Mouse (Mus musculus): ENCODE measurements around the gene Gnat1. TPM values are rescaled to one million over a fixed set of nuclear protein-coding genes. Genes with fewer than 3 reads are reported as not detected.

The Gnat1 gene
- polyA plus RNA-seq, 1 experiment from 2014 or later, result 0.30 TPM

GRCm38 (mm10) chr9:107658096-107658495 lies 21.4 kb downstream of the Gnat1 start:
- Histone ChIP-seq H3K9me3 (ENCODE audit: low read length) (no peaks in the 10 kb centered on the region), H3K4me3 (ENCODE audit: low read depth, low read length) (no peak overlapping the region), H3K36me3 (ENCODE audit: insufficient read depth, low read length) (no peaks in the 10 kb centered on the region), H3K27ac (ENCODE audit: low read length) (no peak overlapping the region), H3K27me3 (replicated peaks; ENCODE audit: insufficient read depth, low read length) (no peaks in the 10 kb centered on the region), H3K4me1 (ENCODE audit: insufficient read depth, low read depth, low read length) (no peaks in the 10 kb centered on the region), H3K4me2 (replicated peaks; ENCODE audit: low read depth, low read length) (no peak overlapping the region), H3K9ac (replicated peaks; ENCODE audit: low read depth) (no peak overlapping the region)
- TF ChIP-seq EP300 (IDR thresholded peaks at IDR 0.05) (no peak), CTCF (IDR thresholded peaks at IDR 0.05) (no peak)
- ATAC-seq (no peak), DNase-seq (ENCODE audit: low spot score) (no peak)
- WGBS, result 83% methylated on average over 6 of the region's 6 CpGs

DNA sequence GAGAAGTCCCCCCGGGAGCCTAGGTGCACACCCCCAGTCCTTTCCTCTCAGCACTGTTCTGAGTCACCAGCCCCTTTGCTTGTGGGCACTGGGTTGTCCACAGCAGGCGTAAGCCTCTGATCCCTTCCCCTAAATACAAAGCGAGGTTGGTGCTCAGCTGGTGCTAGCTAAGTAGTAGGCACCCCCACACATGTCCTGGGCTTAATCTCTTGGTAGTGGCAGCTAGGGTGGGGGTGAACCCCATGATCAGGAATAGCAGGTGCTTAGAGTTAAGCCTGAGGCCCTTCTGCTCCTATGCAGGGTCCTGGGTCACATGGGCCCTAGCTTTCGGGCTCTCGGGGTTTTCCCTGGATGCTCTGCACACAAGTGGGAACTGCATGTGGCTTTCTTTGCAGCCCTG lies 22.4 kb downstream of the Gnat1 start:
- ATAC-seq, result no peak

DNA sequence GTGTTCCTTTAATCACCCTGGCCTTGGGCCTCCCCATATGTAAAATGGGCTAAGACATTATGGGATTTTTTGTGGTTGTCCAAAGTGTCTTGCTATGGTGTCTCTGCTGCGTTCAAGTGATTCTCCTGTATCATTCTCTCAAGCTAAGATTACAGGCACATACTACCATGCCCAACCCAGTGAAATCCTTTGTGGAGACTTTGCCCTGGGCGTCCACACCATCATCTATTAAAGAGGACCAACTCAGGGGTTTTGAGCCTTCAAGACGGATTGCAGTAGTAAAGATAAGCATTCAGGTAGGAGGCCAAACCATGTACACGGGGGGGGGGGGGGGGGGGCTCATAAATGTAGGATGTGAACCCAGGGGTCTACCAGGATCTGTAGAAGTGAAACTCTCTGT lies 24.9 kb downstream of the Gnat1 start:
- H3K4me2 ChIP-seq (replicated peaks; ENCODE audit: low read depth, low read length), result no peak overlapping the region
- H3K9ac ChIP-seq (replicated peaks; ENCODE audit: low read depth), result no peak overlapping the region
- TF ChIP-seq EP300 (IDR thresholded peaks at IDR 0.05) (no peak), CTCF (IDR thresholded peaks at IDR 0.05) (no peak)
- no peaks in the 10 kb centered on the region for H3K27me3 ChIP-seq (replicated peaks; ENCODE audit: insufficient read depth, low read length)
- H3K4me1 ChIP-seq (ENCODE audit: insufficient read depth, low read depth, low read length), result no peaks in the 10 kb centered on the region
- H3K27ac ChIP-seq (ENCODE audit: low read length), result no peak overlapping the region
- no peaks in the 10 kb centered on the region for H3K36me3 ChIP-seq (ENCODE audit: insufficient read depth, low read length)
- ATAC-seq (no peak), DNase-seq (ENCODE audit: low spot score) (no peak)
- no peaks in the 10 kb centered on the region for H3K9me3 ChIP-seq (ENCODE audit: low read length)
- WGBS, result 87% methylated on average over 3 of the region's 4 CpGs
- H3K4me3 ChIP-seq (ENCODE audit: low read depth, low read length), result no peak overlapping the region

More for the DNA sequence above, 22.4 kb downstream of the Gnat1 start:
- H3K9me3 ChIP-seq (ENCODE audit: low read length), result no peaks in the 10 kb centered on the region
- H3K9ac ChIP-seq (replicated peaks; ENCODE audit: low read depth), result no peak overlapping the region
- 93% methylated on average over 5 of the region's 5 CpGs for WGBS
- H3K27me3 ChIP-seq (replicated peaks; ENCODE audit: insufficient read depth, low read length), result no peaks in the 10 kb centered on the region
- H3K4me3 ChIP-seq (ENCODE audit: low read depth, low read length), result no peak overlapping the region
- H3K4me2 ChIP-seq (replicated peaks; ENCODE audit: low read depth, low read length), result no peak overlapping the region
- DNase-seq (ENCODE audit: low spot score), result no peak
- no peak overlapping the region for H3K27ac ChIP-seq (ENCODE audit: low read length)
- no peak for TF ChIP-seq EP300 (IDR thresholded peaks at IDR 0.05)
- no peak for TF ChIP-seq CTCF (IDR thresholded peaks at IDR 0.05)
- H3K36me3 ChIP-seq (ENCODE audit: insufficient read depth, low read length), result no peaks in the 10 kb centered on the region
- no peaks in the 10 kb centered on the region for H3K4me1 ChIP-seq (ENCODE audit: insufficient read depth, low read depth, low read length)

- H3K27me3 ChIP-seq (replicated peaks; ENCODE audit: insufficient read depth, low read length), result no peaks in the 10 kb centered on the region
- TF ChIP-seq EP300 (IDR thresholded peaks at IDR 0.05), result no peak
- no peak for TF ChIP-seq CTCF (IDR thresholded peaks at IDR 0.05)
- no peak overlapping the region for H3K27ac ChIP-seq (ENCODE audit: low read length)
- H3K9ac ChIP-seq (replicated peaks; ENCODE audit: low read depth), result no peak overlapping the region
- H3K4me1 ChIP-seq (ENCODE audit: insufficient read depth, low read depth, low read length), result no peaks in the 10 kb centered on the region
- H3K4me2 ChIP-seq (replicated peaks; ENCODE audit: low read depth, low read length), result no peak overlapping the region
- 58% methylated on average over 2 of the region's 2 CpGs for WGBS
- ATAC-seq, result no peak
- H3K36me3 ChIP-seq (ENCODE audit: insufficient read depth, low read length), result no peaks in the 10 kb centered on the region
- no peak overlapping the region for H3K4me3 ChIP-seq (ENCODE audit: low read depth, low read length)
- no peak for DNase-seq (ENCODE audit: low spot score)
- H3K9me3 ChIP-seq (ENCODE audit: low read length), result no peaks in the 10 kb centered on the region
Measured at GRCm38 (mm10) chr9:107653474-107653873, 26.0 kb downstream of the Gnat1 start.

DNA sequence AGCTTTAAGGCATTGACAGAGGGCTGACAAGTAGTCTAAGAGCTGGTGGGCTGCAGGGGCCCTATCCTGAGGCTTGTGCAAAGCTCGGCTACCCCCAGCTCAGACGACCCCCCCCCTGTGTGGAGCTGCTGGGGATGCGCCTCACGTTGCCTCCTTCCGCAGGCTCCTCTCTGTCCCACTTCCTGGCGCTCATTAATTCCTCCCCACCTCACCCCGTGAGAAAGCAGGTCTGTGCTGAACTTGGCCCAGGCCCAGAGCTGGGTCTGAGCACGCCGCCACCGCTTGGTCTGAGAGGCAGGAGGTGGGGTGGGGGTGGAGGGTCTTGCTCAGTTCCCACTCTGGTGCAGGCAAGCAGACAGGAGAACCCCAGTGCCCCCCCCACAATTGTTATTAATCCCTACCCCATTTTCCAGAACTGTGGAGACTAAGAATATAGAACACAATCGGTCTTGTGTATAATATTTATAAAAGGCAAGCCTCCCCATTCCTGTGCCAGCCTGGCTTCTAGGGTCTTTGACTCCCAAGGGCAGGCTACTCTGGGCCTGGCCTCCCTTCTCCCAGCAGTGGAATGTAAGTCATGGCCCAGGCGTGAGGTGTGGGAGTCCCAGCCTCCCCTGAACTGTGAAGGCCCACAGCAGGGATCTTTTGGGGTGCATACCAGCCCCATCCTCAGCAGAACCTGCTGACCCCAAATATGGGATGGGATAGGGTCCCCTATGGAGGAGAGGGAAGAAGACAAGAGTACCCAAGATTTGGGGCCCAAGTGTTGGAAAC lies 28.6 kb downstream of the Gnat1 start:
- Histone ChIP-seq H3K4me1 (ENCODE audit: insufficient read depth, low read depth, low read length) (no peaks in the 10 kb centered on the region), H3K4me3 (ENCODE audit: low read depth, low read length) (no peak overlapping the region), H3K36me3 (ENCODE audit: insufficient read depth, low read length) (no peaks in the 10 kb centered on the region), H3K27ac (ENCODE audit: low read length) (no peak overlapping the region), H3K9ac (replicated peaks; ENCODE audit: low read depth) (no peak overlapping the region), H3K27me3 (replicated peaks; ENCODE audit: insufficient read depth, low read length) (no peaks in the 10 kb centered on the region), H3K9me3 (ENCODE audit: low read length) (no peaks in the 10 kb centered on the region), H3K4me2 (replicated peaks; ENCODE audit: low read depth, low read length) (no peak overlapping the region)
- no peak for ATAC-seq
- 25% methylated on average over 12 of the region's 12 CpGs for WGBS
- TF ChIP-seq EP300 (IDR thresholded peaks at IDR 0.05) (no peak), CTCF (IDR thresholded peaks at IDR 0.05) (no peak)
- no peak for DNase-seq (ENCODE audit: low spot score)

- no peaks in the 10 kb centered on the region for H3K9me3 ChIP-seq (ENCODE audit: low read length)
- no peak for ATAC-seq
- H3K27ac ChIP-seq (ENCODE audit: low read length), result no peak overlapping the region
- no peak for TF ChIP-seq EP300 (IDR thresholded peaks at IDR 0.05)
- no peak for TF ChIP-seq CTCF (IDR thresholded peaks at IDR 0.05)
- no peak overlapping the region for H3K4me2 ChIP-seq (replicated peaks; ENCODE audit: low read depth, low read length)
- H3K9ac ChIP-seq (replicated peaks; ENCODE audit: low read depth), result no peak overlapping the region
- 0 out of 2 replicates have a peak, but pooled peaks cover under 1% of the 10 kb centered on the region for H3K4me1 ChIP-seq (ENCODE audit: insufficient read depth, low read depth, low read length)
- no peak for DNase-seq (ENCODE audit: low spot score)
- no peaks in the 10 kb centered on the region for H3K36me3 ChIP-seq (ENCODE audit: insufficient read depth, low read length)
- H3K4me3 ChIP-seq (ENCODE audit: low read depth, low read length), result no peak overlapping the region
- 68% methylated on average over 7 of the region's 7 CpGs for WGBS
- H3K27me3 ChIP-seq (replicated peaks; ENCODE audit: insufficient read depth, low read length), result no peaks in the 10 kb centered on the region
Measured at GRCm38 (mm10) chr9:107650225-107650624, 29.3 kb downstream of the Gnat1 start.
